Mouse (Mus musculus): ENCODE measurements around the gene Washc2. TPM values are rescaled to one million over a fixed set of nuclear protein-coding genes. Genes with fewer than 3 reads are reported as not detected.

Washc2 gene
- total and polyA plus RNA-seq, 2 experiments from 2014 or later = 68.3 to 79.5 TPM

GRCm38 (mm10) chr6:116264836-116265235, 57.0 kb downstream of the Washc2 start:
- no peak for TF ChIP-seq CTCF (IDR thresholded peaks at IDR 0.05)

GRCm38 (mm10) chr6:116265603-116266002, 57.8 kb downstream of the Washc2 start:
- Histone ChIP-seq H3K27ac (ENCODE audit: low read depth, low read length) (no peak overlapping the region), H3K36me3 (ENCODE audit: insufficient read depth, low read length) (peaks cover 13% of the 10 kb centered on the region), H3K27me3 (ENCODE audit: insufficient read depth, low read length) (no peaks in the 10 kb centered on the region), H3K4me1 (ENCODE audit: insufficient read depth, low read length) (no peaks in the 10 kb centered on the region; the same call in 1 of the 2 replicates), H3K9me3 (ENCODE audit: low read length) (no peaks in the 10 kb centered on the region), H3K9ac (replicated peaks; ENCODE audit: low read length, poor library complexity, severe bottlenecking) (no peak overlapping the region), H3K4me2 (ENCODE audit: low read depth, low read length, poor library complexity, severe bottlenecking) (peak overlapping the region; percentile 44), H3K4me3 (ENCODE audit: low read depth, low read length) (peak overlapping the region; percentile 24; the same call in 1 of the 2 replicates)
- WGBS = 38% methylated on average over 4 of the region's 4 CpGs
- ATAC-seq (ENCODE audit: low FRiP score) (no peak), DNase-seq (ENCODE audit: low spot score) (no peak)
- no peak for TF ChIP-seq CTCF (IDR thresholded peaks at IDR 0.05)

More at GRCm38 (mm10) chr6:116264836-116265235, 57.0 kb downstream of the Washc2 start:
- H3K9ac ChIP-seq (replicated peaks; ENCODE audit: low read length, poor library complexity, severe bottlenecking) = no peak overlapping the region
- H3K4me2 ChIP-seq (ENCODE audit: low read depth, low read length, poor library complexity, severe bottlenecking) = peak overlapping the region; percentile 74
- H3K36me3 ChIP-seq (ENCODE audit: insufficient read depth, low read length) = peaks cover 15% of the 10 kb centered on the region
- WGBS = 76% methylated on average over 11 of the region's 11 CpGs
- DNase-seq (ENCODE audit: low spot score) (no peak), ATAC-seq (ENCODE audit: low FRiP score) (no peak)
- H3K4me3 ChIP-seq (ENCODE audit: low read depth, low read length) = peak overlapping the region; percentile 56
- H3K27me3 ChIP-seq (ENCODE audit: insufficient read depth, low read length) = no peaks in the 10 kb centered on the region
- no peaks in the 10 kb centered on the region for H3K9me3 ChIP-seq (ENCODE audit: low read length)
- no peaks in the 10 kb centered on the region; the same call in 1 of the 2 replicates for H3K4me1 ChIP-seq (ENCODE audit: insufficient read depth, low read length)
- H3K27ac ChIP-seq (ENCODE audit: low read depth, low read length) = no peak overlapping the region

GRCm38 (mm10) chr6:116266273-116267109, 58.7 kb downstream of the Washc2 start:
- H3K27ac ChIP-seq (ENCODE audit: low read depth, low read length) = peak overlapping the region; percentile 40
- WGBS = 13% methylated on average over 11 of the region's 11 CpGs
- H3K4me2 ChIP-seq (ENCODE audit: low read depth, low read length, poor library complexity, severe bottlenecking) = peak overlapping the region; percentile 44
- peaks cover 5% of the 10 kb centered on the region; the same call in 1 of the 2 replicates for H3K36me3 ChIP-seq (ENCODE audit: insufficient read depth, low read length)
- no peak for TF ChIP-seq CTCF (IDR thresholded peaks at IDR 0.05)
- no peaks in the 10 kb centered on the region for H3K27me3 ChIP-seq (ENCODE audit: insufficient read depth, low read length)
- ATAC-seq (ENCODE audit: low FRiP score) (peak; percentile 77), DNase-seq (ENCODE audit: low spot score) (peak; percentile 70)
- H3K4me1 ChIP-seq (ENCODE audit: insufficient read depth, low read length) = no peaks in the 10 kb centered on the region; the same call in 1 of the 2 replicates
- H3K9me3 ChIP-seq (ENCODE audit: low read length) = no peaks in the 10 kb centered on the region
- H3K9ac ChIP-seq (replicated peaks; ENCODE audit: low read length, poor library complexity, severe bottlenecking) = 0 out of 2 replicates have a peak overlapping the region, but pooled peaks have one; percentile 24
- peak overlapping the region; percentile 24 for H3K4me3 ChIP-seq (ENCODE audit: low read depth, low read length)

- Histone ChIP-seq H3K27me3 (ENCODE audit: insufficient read depth, low read length) (no peaks in the 10 kb centered on the region), H3K4me3 (ENCODE audit: low read depth, low read length) (no peak overlapping the region), H3K27ac (ENCODE audit: low read depth, low read length) (peak overlapping the region; percentile 40; the same call in 1 of the 2 replicates), H3K4me2 (ENCODE audit: low read depth, low read length, poor library complexity, severe bottlenecking) (no peak overlapping the region), H3K36me3 (ENCODE audit: insufficient read depth, low read length) (no peaks in the 10 kb centered on the region; the same call in 1 of the 2 replicates), H3K9ac (replicated peaks; ENCODE audit: low read length, poor library complexity, severe bottlenecking) (no peak overlapping the region), H3K4me1 (ENCODE audit: insufficient read depth, low read length) (no peaks in the 10 kb centered on the region; the same call in 1 of the 2 replicates), H3K9me3 (ENCODE audit: low read length) (no peaks in the 10 kb centered on the region)
- TF ChIP-seq CTCF (IDR thresholded peaks at IDR 0.05) = peak; percentile 41
- no peak for DNase-seq (ENCODE audit: low spot score)
- no peak for ATAC-seq (ENCODE audit: low FRiP score)
- 98% methylated on average over 1 of the region's 1 CpGs for WGBS
Observed at GRCm38 (mm10) chr6:116267110-116267423, 59.2 kb downstream of the Washc2 start.

- no peak for DNase-seq (ENCODE audit: low spot score)
Observed at GRCm38 (mm10) chr6:116275695-116276094, 67.9 kb downstream of the Washc2 start.

More at GRCm38 (mm10) chr6:116275695-116276094, 67.9 kb downstream of the Washc2 start:
- no peak for TF ChIP-seq CTCF (IDR thresholded peaks at IDR 0.05)
- Histone ChIP-seq H3K4me3 (ENCODE audit: low read depth, low read length) (no peak overlapping the region), H3K36me3 (ENCODE audit: insufficient read depth, low read length) (0 out of 2 replicates have a peak, but pooled peaks cover 4% of the 10 kb centered on the region), H3K9ac (replicated peaks; ENCODE audit: low read length, poor library complexity, severe bottlenecking) (no peak overlapping the region), H3K27me3 (ENCODE audit: insufficient read depth, low read length) (no peaks in the 10 kb centered on the region), H3K4me1 (ENCODE audit: insufficient read depth, low read length) (no peaks in the 10 kb centered on the region), H3K27ac (ENCODE audit: low read depth, low read length) (no peak overlapping the region), H3K4me2 (ENCODE audit: low read depth, low read length, poor library complexity, severe bottlenecking) (no peak overlapping the region), H3K9me3 (ENCODE audit: low read length) (no peaks in the 10 kb centered on the region)
- WGBS = 75% methylated on average over 4 of the region's 4 CpGs
- no peak for ATAC-seq (ENCODE audit: low FRiP score)

Measured in midbrain, postnatal 0 days (tissue).